Mouse (Mus musculus) adrenal gland, postnatal 25 days (tissue): ENCODE measurements around the gene Hmbs. TPM values are rescaled to one million over a fixed set of nuclear protein-coding genes. Genes with fewer than 3 reads are reported as not detected.
"Not testable (repeated sequence)": the region's sequence is repeated elsewhere in the genome, so short reads cannot be mapped to it uniquely, and the experiment has no call there.

ENCODE experiments used
- DNase-seq: peaks from one replicate; pipeline ENCODE4 v3.0.0; 2021; ENCODE audit warnings: mixed read lengths
- total RNA-seq: library from RNA; stranded (reverse); gene quantifications from 2 replicates; pipeline ENCODE4 v1.2.3, GENCODE M21; 2021

The Hmbs gene
- total RNA-seq, 1 experiment from 2014 or later = 102 TPM

DNA sequence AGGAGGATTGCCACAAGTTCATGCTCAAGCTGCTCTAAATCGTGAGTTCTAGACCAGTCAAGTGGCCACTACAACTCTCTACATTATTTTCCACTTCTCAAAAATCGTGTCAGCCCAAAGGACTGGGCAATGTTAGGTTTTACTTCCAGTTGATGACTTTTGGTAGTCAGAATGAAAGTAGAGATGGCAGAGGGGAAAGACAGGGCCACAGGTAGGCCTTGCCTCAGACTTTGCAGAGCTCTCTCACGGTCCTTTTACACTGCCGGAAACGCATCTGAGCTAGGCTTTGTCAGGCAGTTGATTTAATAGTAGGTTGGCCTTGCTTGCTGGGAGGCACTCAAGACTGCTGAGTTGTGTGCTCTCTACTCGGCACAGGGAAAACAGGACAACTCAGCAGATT, 19.9 kb downstream of the Hmbs start:
- DNase-seq = no peak

DNA sequence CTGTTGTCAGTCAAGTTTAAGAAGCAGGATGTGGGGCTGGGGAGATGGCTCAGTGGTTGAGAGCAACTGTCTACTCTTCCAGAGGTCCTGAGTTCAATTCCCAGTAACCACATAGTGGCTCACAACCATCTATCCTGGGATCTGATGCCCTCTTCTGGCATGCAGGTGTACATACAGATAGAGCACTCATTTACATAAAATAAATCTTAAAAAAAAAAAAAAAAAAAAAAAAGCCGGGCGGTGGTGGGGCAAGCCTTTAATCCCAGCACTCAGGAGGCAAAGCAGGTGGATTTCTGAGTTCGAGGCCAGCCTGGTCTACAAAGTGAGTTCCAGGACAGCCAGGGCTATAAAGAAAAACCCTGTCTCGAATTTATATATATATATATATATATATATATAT, 20.4 kb downstream of the Hmbs start:
- DNase-seq = not testable (repeated sequence)

GRCm38 (mm10) chr9:44320799-44321133, 23.3 kb downstream of the Hmbs start:
- no peak for DNase-seq

DNA sequence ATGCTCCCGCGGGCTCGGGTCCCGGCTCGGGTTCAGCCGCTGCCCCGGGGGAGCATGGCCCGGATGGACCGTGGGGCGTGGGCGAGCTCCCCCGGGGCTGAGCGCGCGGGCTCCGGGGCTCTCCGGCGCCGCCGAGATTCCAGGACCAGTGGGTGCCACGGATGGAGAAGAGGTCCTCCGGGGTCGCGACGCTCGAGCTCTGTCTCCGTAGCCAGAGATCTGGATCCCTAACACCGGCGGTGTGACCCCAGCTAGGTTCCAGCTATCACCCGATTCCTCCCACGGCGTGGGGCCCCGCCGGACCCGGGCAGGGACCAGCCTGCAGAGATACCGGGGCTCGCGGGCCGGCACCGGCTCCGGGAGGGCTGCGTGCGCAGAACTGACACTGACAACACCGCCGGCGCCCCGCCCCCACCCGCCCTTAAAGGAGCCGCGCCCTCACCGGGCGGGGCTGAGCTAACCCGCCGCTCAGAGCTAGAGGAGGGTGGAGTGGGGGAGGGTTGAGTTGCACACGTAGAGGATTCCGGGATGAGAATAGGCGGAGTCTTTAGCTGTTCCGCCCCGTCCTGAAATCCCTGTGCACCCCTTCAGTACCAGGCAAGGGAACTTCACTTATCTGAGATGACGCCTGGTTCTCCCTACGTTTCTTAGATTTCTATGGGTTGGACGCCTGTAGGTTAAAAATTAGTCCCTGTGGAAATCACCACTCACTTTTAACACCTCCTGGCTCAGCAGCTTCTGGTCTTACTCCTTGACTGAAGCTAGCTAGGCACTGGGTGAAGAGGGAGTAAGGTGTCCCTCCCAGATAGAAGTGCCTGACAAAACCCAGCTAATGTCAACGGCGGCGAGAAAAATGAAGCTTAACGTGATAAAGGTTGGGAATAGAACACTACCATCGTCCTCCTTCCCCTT, 23.9 kb downstream of the Hmbs start, which contains the start of gene C2cd2l:
Gene C2cd2l (minus strand): TSS at position 399 of the 912 bp plus-strand sequence.
- peak; percentile 89 for DNase-seq

GRCm38 (mm10) chr9:44319105-44319886, 24.7 kb downstream of the Hmbs start:
- peak; percentile 41 for DNase-seq

GRCm38 (mm10) chr9:44318826-44319095, 25.3 kb downstream of the Hmbs start:
- no peak for DNase-seq

- no peak for DNase-seq
These were observed 25.8 kb downstream of the Hmbs start for GRCm38 (mm10) chr9:44318076-44318825.

DNA sequence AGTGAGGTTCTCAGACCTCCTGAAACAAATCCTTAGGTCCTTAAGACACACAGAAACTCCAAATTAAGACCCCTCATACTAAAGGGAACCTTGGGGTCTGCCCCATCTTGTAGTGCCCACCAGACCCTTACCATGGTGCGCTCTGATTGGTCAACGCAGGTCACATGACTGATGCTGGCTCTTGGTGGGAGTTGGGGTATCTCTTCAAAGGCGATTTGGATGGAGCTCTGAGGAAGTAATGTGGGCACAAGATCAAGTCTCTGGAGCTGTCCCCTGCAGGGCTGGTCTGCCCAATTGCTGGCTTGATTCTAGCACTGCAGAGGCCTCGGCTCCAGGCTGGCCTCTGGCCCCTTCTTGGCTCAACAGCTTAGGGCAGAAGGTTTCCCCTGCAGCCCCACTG, 26.6 kb downstream of the Hmbs start:
- DNase-seq = no peak

- no peak for DNase-seq
These were observed 29.1 kb downstream of the Hmbs start for GRCm38 (mm10) chr9:44314910-44315309.

- DNase-seq = no peak
These were observed 29.8 kb downstream of the Hmbs start for GRCm38 (mm10) chr9:44314257-44314547.

GRCm38 (mm10) chr9:44313476-44314256, 30.4 kb downstream of the Hmbs start:
- no peak for DNase-seq

- no peak for DNase-seq
These were observed 32.6 kb downstream of the Hmbs start for GRCm38 (mm10) chr9:44311136-44312134.

- DNase-seq = no peak
These were observed 33.3 kb downstream of the Hmbs start for GRCm38 (mm10) chr9:44310750-44311135.

DNA sequence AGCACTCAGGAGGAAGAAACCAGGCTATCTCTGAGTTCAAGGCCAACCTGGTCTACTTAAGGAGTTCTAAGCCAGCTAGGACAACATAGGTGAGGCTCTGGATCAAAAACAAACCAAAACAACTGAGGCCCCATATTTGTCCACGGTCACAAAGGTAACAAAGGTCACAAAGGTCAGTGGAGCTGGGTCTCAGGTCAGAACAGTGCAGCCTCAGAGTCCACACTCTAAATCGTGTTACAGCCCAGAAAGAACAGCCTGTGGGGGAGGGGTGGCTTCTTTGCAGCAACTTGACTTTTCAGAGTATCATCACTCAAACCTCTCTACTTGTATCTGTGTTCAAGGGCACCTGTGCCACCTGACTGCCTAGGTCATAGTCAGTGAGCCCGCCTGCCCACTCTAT, 34.3 kb downstream of the Hmbs start:
- no peak for DNase-seq

GRCm38 (mm10) chr9:44307248-44307647, 36.8 kb downstream of the Hmbs start:
- no peak for DNase-seq

DNA sequence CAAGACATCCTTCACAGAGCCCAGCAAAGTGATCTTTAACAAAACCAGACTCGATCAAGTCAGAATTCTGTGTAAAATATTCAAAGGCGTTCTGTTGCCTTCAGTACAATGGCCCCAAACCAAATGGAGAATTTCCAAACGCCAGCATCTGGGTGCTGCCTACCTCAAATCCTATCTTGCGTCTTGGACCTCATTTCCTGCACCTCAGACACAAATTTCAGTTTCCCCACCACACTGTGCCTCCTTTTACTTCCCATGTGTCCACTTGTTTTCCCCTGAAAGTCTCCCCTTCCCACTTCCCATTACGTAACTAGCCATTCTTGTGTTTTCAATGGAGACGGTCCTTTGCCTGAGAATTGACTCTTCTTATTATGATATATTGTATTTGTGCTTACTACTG, 37.5 kb downstream of the Hmbs start:
- no peak for DNase-seq

GRCm38 (mm10) chr9:44305466-44306079, 38.5 kb downstream of the Hmbs start, which contains the start of gene Hinfp:
TSS of gene Hinfp (minus strand) at chr9:44305671.
- peak; percentile 96 for DNase-seq

GRCm38 (mm10) chr9:44300001-44300400, 44.0 kb downstream of the Hmbs start:
- DNase-seq = not testable (repeated sequence)

DNA sequence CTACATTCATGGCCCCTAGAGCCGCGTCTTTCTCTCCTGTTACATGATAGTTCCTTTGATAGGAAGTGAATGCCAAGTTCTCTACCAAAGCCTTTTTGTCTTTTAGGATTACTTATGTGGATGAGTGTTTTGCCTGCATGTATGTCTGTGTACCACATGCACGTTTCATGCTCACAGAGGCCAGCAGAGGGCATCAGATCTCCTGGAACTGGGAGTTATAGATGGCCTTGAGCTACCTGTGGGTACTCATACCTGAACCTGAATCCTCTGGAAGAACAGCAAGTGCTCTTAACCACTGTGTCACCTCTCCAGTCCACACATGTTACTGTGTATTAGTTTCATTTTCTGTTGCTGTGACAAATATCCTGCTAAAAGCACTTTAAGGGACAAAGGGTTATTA, 51.5 kb downstream of the Hmbs start:
- peak; percentile 35 for DNase-seq

DNA sequence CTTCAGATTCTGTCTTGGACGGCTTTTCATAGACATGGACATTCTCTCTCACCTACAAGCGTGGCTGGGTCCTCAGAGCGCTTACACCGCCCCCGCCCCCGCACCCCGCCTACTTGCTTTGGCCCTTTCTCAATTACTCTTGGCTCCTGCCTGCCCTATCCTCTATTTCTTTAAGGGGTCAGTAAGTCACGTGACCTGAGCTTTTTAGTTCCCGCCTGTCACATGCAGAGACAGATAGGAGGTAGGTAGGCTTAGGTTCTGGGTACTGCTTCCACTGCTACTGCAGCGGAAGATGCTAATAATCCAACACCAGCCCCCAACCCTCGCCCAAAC, 55.1 kb downstream of the Hmbs start:
- DNase-seq = no peak
